Mouse (Mus musculus) 3134 (cell line): Measurements from ENCODE around the gene Pla2g2c.
A peak's percentile ranks its signal among the peaks of the same experiment; 100 is the strongest.

Source experiments
- DNase-seq: peaks from one replicate; pipeline ENCODE4 v3.0.0-alpha.2; 2011; ENCODE audit warnings: low spot score; ENCODE audit not compliant: insufficient read length; ENCODE audit errors: extremely low read depth

Pla2g2c gene

DNA sequence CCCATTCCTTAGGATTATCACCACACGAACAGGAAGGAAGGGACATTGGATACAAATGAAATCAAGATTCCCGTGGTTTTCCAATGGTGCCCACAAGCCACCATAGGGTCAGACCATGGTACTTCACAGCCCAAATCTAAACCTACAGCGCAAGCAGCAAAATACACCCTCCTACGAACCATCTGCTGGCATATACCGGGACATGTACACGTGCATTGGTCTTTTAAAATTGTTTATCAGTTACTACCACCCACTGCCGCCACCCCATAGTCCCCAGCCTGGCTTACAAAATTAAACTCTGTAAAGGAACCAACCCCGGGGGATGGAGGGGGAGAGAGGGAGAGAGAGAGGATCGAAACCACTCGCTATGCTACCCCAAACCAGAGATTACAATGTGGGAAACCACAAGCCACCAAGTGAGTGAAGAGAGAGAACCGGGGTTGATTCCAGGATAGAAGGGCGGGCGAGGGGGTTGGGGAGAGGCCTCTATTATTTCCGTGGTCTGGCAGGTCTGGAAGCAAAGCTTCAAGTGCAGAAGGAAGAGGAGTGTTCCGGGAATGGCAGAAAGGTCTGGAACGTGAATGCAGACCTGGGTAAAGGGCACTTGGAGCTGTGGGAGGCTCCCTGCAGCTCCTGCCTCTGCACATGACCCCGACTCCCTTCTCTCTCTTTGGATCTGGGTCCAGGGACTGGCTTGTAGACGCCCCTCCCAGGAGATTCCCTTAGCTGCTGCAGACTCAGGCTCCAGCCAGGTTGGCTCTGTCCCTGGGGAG, at the start of gene Pla2g2c:
Pla2g2c (plus strand) TSS at position 439 of the 773 bp plus-strand sequence.
- no peak for DNase-seq

DNA sequence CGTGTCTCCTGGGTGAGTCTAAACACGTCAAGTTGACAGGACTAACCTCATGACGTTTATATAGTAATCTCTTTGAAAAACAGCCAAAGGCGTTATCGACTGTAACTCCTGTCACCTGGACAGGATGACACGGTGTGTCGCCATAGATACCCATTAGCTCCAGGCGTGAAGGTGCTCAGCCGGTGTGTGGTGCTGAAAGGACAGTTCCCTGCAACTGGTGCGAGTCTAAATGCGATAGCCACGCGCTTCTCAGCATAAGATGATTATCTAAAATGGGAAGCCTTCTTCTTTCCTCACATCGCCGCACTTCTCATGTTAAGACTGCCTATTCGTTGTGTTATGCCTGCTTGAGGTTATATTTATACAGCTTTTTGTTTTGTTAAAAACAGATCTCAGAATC, 48.1 kb upstream of the Pla2g2c start:
- no peak for DNase-seq

DNA sequence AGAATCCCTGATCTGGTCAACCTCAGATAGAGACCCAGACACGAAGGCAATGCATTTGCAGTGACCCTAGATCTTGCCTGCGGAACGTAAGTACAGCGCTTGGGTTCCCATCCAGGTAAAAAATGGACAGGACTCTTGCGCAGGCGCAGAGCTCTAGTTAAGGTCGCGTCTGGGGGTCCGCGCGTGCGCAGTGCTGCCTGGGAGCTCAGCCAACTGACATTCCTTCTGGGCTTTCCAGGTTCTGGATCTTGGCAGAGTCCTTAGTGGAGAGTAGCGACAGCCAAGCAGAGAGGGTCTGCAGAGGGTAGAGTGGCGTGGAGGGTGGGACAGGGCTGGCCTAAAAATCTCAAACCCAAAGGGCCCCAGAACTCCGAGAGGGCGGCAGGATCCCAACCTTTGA, 47.0 kb upstream of the Pla2g2c start:
- DNase-seq: no peak

DNA sequence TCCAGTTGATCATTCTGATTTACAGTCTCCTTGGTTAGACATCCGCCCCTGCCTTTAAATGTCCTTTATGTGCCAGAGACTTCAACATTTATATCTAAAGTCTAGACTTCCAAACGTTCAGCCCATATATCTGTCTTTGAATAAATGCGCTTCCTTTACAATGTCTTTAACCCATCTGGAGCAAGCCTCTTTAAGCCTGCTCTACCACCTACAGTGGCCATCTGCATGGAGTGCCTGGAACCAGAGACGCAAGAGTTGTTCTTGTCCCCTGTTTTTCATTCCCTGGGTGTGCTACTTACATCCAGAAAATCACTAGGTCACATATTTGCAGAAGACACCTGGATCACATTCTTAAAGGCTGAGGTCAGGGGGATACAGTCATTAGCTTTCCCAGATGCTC, 44.5 kb upstream of the Pla2g2c start:
- DNase-seq: no peak

- no peak for DNase-seq
Observed at GRCm38 (mm10) chr4:138682760-138683159, 41.8 kb upstream of the Pla2g2c start.

DNA sequence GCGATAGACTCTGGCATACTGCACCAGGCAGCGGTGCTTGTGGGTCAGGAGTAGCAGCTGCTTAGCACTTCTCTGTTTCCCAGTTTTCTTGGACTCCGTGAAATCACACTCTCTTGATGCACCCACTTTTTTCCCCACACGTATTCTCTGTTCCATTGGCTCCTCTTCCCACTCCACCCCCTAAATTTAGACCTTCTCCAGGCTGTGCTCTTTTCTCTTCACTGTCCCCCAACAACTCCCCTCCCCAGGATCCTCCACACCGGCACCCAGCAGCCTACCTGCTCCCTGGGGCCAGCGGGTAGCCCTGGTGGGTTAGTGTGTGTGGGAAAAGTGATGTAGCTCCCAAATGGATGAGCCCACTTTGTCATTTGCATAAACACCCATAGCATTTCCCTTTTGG, 38.8 kb upstream of the Pla2g2c start:
- no peak for DNase-seq

GRCm38 (mm10) chr4:138689094-138689512, 35.5 kb upstream of the Pla2g2c start:
- no peak for DNase-seq

GRCm38 (mm10) chr4:138690561-138690960, 34.0 kb upstream of the Pla2g2c start:
- DNase-seq: no peak

GRCm38 (mm10) chr4:138691443-138692181, 33.0 kb upstream of the Pla2g2c start:
- DNase-seq: no peak

- no peak for DNase-seq
Observed at GRCm38 (mm10) chr4:138693043-138693692, 31.4 kb upstream of the Pla2g2c start.

GRCm38 (mm10) chr4:138696720-138697119, 27.9 kb upstream of the Pla2g2c start:
- no peak for DNase-seq

DNA sequence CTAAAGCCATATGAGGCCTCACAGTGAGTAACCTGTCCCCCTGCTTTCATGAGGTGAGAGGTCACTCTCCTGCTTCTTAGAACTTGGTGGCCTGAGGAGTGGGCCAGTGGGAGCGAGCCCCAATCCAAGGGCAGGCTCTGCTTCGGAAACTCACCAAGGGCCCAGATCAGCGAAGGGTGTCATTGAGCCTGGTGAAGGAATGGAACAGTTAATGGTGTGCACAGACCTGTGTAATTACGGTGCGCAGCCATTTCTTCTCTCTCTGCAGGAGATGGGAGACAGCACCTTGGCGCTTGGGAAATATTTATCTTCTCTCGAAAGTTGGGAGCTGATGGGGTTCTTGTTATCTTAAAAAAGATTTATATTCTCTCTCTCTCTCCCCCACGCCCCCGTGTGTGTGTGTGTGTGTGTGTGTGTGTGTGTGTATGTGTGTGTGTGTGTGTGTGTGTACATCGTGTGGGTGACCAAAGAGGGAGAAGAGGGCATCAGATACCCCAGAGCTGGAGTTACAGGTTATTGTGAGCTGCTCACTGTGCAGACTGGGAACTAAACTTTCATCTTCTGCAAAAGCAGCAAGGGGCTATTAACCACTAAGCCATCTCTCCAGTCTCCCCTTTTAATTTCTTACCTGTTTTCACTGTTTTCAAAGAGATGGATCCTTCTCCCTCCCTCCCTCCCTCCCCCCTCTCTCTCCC, 27.3 kb upstream of the Pla2g2c start:
- DNase-seq: no peak

- DNase-seq: no peak
Observed at GRCm38 (mm10) chr4:138698296-138698695, 26.3 kb upstream of the Pla2g2c start.

DNA sequence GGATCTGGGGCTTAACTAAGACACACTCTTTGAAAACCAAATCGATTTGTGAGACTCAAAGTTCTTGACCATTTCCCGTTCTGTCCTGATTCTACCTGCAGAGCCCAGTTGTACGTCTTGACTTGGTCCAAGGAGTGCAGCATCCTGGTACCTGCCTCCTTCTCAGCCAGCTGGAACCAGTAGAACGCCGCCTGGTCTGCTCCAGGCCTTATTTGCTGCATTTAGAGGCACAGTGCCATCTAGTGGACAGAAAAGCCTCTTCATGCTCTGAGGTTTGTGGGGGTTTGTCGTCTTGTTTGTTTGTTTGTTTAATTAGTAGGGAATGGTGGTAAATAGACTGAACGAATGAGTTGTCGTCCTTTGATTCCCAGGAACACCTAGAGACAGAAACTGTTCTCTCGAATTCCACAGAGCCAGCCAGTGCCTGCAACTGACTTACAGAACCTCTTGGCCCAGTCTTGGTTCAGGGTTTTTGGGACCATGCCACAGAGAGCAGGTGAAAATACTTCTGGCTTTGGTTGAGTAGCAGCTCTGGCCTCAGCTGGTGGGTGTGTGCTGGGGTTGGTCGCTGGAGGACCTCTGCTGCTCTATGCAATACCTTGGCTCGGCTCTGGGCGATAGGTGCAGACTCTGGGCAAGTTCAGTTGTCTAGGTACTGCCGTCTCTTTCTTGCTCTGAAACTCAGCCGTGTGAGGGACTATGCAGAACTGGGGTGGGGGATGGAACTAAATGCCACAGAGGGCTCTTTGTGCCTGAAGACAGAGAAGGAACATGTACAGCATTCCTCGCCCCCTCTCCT, 24.2 kb upstream of the Pla2g2c start:
- DNase-seq: peak; percentile 31

GRCm38 (mm10) chr4:138701111-138701510, 23.5 kb upstream of the Pla2g2c start:
- no peak for DNase-seq

DNA sequence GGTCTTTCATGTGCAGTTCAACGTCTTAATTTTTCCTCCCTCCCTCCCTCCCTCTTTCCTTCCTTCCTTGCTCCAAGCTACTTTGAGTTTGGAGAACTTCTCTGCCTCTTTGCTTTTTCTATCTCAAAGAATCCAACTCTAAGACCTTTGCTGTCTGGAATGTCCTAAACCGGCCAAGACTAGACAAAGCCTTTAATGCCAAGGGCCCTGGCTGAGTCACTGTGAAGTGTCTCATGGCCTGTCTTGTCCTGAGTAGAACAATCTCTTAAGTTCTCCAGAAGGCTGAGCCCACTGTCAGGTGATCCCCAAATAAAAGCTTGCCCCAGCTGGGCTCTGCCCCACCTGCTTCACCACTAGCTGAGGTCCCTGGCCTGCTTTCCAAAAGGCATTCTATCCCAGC, 22.6 kb upstream of the Pla2g2c start:
- no peak for DNase-seq

DNA sequence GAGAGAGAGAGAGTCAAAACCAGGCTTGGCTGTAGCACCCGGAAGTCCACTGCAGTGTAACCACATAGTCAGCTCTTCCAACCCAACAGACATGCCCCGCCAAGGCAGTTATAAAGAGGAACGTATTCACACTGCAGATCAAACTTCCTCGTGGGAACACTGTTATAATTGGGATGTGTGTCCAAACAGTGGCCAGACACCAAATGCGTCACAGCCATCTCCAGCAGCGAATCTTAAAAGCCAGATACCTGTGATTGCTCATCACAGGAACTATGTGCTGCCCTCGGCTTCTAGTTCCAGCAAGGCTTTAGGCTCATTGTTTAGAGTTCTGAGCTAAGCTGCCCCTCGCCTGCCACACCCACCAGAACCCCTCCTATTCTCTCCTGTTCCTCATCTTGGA, 22.1 kb upstream of the Pla2g2c start:
- no peak for DNase-seq

DNA sequence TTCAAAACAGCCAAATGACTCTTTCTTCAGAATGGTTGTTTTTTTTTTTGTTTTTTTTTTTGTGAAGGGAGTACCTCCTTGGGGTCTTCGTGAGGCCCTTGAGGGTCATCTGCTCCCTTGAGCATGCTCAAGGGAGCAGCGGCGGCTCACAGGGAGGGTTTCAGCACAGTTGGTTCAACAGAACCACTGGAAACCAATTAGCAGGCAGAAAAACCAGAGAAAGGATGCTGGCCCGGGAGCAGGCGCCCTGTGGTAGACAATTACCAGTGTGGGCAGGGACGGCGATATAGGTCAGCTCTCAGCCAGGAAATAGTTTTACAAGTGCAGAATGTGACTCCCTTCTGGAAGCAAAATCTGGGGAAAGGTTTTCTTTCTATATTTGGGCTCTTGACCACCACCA, 21.0 kb upstream of the Pla2g2c start:
- DNase-seq: no peak

GRCm38 (mm10) chr4:138704169-138704568, 20.4 kb upstream of the Pla2g2c start:
- no peak for DNase-seq

- no peak for DNase-seq
Observed at GRCm38 (mm10) chr4:138706620-138707019, 18.0 kb upstream of the Pla2g2c start.
